Mouse (Mus musculus): ENCODE results near the gene Fat3. TPM values are rescaled to one million over a fixed set of nuclear protein-coding genes. Genes with fewer than 3 reads are reported as not detected.

The Fat3 gene
- total RNA-seq, 2 experiments from 2014 or later = 1.2 TPM; not detected in 1

- ATAC-seq (replicated peaks; ENCODE audit: low FRiP score, poor library complexity, severe bottlenecking) = no peak
Observed at GRCm38 (mm10) chr9:16270056-16270767, 230.9 kb downstream of the Fat3 start.

- no peak for ATAC-seq (replicated peaks; ENCODE audit: low FRiP score, poor library complexity, severe bottlenecking)
Observed at GRCm38 (mm10) chr9:16265519-16265918, 235.6 kb downstream of the Fat3 start.

- ATAC-seq (replicated peaks; ENCODE audit: low FRiP score, poor library complexity, severe bottlenecking) = no peak
Observed at GRCm38 (mm10) chr9:16257241-16257840, 243.7 kb downstream of the Fat3 start.

GRCm38 (mm10) chr9:16256577-16257207, 244.4 kb downstream of the Fat3 start:
- ATAC-seq (replicated peaks; ENCODE audit: low FRiP score, poor library complexity, severe bottlenecking) = no peak

- no peak for ATAC-seq (replicated peaks; ENCODE audit: low FRiP score, poor library complexity, severe bottlenecking)
Observed at GRCm38 (mm10) chr9:16246741-16247140, 254.3 kb downstream of the Fat3 start.

- ATAC-seq (replicated peaks; ENCODE audit: low FRiP score, poor library complexity, severe bottlenecking) = no peak
Observed at GRCm38 (mm10) chr9:16231575-16231974, 269.5 kb downstream of the Fat3 start.

GRCm38 (mm10) chr9:16228919-16229318, 272.2 kb downstream of the Fat3 start:
- ATAC-seq (replicated peaks; ENCODE audit: low FRiP score, poor library complexity, severe bottlenecking) = no peak

GRCm38 (mm10) chr9:16227398-16227797, 273.7 kb downstream of the Fat3 start:
- peak; percentile 75 for ATAC-seq (replicated peaks; ENCODE audit: low FRiP score, poor library complexity, severe bottlenecking)

GRCm38 (mm10) chr9:16226545-16226944, 274.5 kb downstream of the Fat3 start:
- no peak for ATAC-seq (replicated peaks; ENCODE audit: low FRiP score, poor library complexity, severe bottlenecking)

- no peak for ATAC-seq (replicated peaks; ENCODE audit: low FRiP score, poor library complexity, severe bottlenecking)
Observed at GRCm38 (mm10) chr9:16221885-16222284, 279.2 kb downstream of the Fat3 start.

GRCm38 (mm10) chr9:16216235-16216634, 284.9 kb downstream of the Fat3 start:
- no peak for ATAC-seq (replicated peaks; ENCODE audit: low FRiP score, poor library complexity, severe bottlenecking)

- ATAC-seq (replicated peaks; ENCODE audit: low FRiP score, poor library complexity, severe bottlenecking) = peak; percentile 86
Observed at GRCm38 (mm10) chr9:16214731-16215681, 286.1 kb downstream of the Fat3 start.

GRCm38 (mm10) chr9:16213324-16213723, 287.8 kb downstream of the Fat3 start:
- no peak for ATAC-seq (replicated peaks; ENCODE audit: low FRiP score, poor library complexity, severe bottlenecking)

GRCm38 (mm10) chr9:16212628-16213027, 288.5 kb downstream of the Fat3 start:
- ATAC-seq (replicated peaks; ENCODE audit: low FRiP score, poor library complexity, severe bottlenecking) = no peak

- no peak for ATAC-seq (replicated peaks; ENCODE audit: low FRiP score, poor library complexity, severe bottlenecking)
Observed at GRCm38 (mm10) chr9:16212163-16212562, 288.9 kb downstream of the Fat3 start.

- no peak for ATAC-seq (replicated peaks; ENCODE audit: low FRiP score, poor library complexity, severe bottlenecking)
Observed at GRCm38 (mm10) chr9:16211468-16211867, 289.6 kb downstream of the Fat3 start.

- no peak for ATAC-seq (replicated peaks; ENCODE audit: low FRiP score, poor library complexity, severe bottlenecking)
Observed at GRCm38 (mm10) chr9:16202296-16202695, 298.8 kb downstream of the Fat3 start.

- no peak for ATAC-seq (replicated peaks; ENCODE audit: low FRiP score, poor library complexity, severe bottlenecking)
Observed at GRCm38 (mm10) chr9:16200948-16201347, 300.1 kb downstream of the Fat3 start.

GRCm38 (mm10) chr9:16186461-16186860, 314.6 kb downstream of the Fat3 start:
- no peak for ATAC-seq (replicated peaks; ENCODE audit: low FRiP score, poor library complexity, severe bottlenecking)

GRCm38 (mm10) chr9:16169238-16169637, 331.8 kb downstream of the Fat3 start:
- ATAC-seq (replicated peaks; ENCODE audit: low FRiP score, poor library complexity, severe bottlenecking) = no peak

All from erythroblast, adult 5-6 weeks (primary cell).